Mouse (Mus musculus): Measurements from ENCODE around the gene Myh9. TPM values are rescaled to one million over a fixed set of nuclear protein-coding genes. Genes with fewer than 3 reads are reported as not detected.
"Not testable (repeated sequence)": the region's sequence is repeated elsewhere in the genome, so short reads cannot be mapped to it uniquely, and the experiment has no call there.

Myh9 gene
- polyA plus RNA-seq, 1 experiment from 2014 or later: 32.0 TPM

DNA sequence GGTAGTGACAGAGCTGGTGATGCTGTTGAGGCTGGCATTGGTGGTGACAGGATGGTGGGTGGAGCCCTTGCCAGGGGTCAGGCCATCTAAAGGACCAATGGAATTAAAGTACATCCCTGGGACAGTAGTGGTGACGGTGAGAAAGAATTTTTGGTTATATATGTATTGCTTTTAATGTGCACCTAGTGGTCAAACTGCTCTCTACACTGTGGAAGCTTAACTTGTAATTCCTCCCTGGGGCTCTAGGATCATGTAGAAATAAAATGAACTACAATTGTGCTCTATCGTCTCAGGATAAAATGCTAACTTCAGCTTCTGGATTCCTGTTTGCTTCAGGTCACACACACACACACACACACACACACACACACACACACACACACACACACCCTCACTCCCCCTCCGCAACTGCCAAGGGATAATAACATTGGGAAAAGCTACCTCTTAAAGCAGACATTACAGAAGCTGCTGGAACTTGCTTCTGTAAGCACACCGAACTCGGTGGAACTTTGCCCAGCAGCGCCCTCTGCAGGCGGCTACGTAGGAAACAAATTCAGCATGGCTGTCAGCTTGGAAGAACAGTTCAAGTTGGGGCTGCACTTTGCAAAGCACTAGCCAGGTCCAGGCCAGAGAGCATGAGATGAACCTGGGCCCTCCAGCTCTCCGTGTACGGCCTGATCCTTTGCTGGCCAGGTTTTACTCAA lies 117.6 kb downstream of the Myh9 start:
- 41% methylated on average over 2 of the region's 10 CpGs for WGBS
- H3K36me3 ChIP-seq; H3K9ac ChIP-seq; H3K27me3 ChIP-seq; H3K27ac ChIP-seq; H3K4me2 ChIP-seq (replicated peaks); H3K4me1 ChIP-seq; H3K4me3 ChIP-seq; ATAC-seq (ENCODE audit: low FRiP score); H3K9me3 ChIP-seq (replicated peaks): not testable (repeated sequence)

DNA sequence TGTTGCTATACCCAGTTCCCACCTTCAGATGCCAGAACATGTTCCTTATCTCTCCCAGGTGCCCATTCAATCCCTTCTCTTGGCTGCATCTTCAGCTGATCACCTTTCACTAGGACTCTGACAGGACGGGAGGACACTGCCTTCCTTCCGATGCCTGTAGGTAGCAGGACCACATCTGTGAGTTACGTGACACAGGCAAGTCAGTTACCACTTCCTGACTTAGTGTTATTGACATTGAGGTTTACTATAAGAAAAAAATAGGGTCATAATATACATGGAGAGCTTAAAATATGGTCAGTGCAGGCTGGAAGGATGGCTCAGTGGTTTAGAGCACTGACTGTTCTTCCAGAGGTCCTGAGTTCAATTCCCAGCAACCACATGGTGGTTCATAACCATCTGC lies 120.5 kb downstream of the Myh9 start:
- no CpG with 5 or more reads among the region's 3 CpGs for WGBS

DNA sequence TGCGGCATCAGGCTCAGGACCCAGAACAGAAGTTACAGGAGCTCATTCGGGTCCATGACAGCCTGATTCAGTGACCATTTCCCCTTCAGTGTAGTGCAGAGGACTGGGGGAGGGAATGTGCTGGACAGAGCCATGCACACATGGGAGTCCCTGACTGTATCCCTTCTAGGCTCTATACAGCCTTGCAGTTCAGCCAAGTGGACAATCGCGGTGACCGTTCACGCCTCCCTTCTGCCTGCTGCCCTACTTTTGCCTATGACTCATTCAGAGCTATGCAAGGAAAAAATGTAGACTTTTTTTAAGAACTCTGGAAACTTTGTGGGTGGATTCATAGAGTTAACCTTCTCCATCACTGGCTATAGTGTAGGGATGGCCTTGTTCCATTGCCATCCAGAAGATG lies 123.7 kb downstream of the Myh9 start:
- not testable (repeated sequence) for H3K27ac ChIP-seq; H3K4me1 ChIP-seq; H3K4me2 ChIP-seq (replicated peaks); H3K27me3 ChIP-seq; H3K36me3 ChIP-seq; H3K9ac ChIP-seq; ATAC-seq (ENCODE audit: low FRiP score); H3K9me3 ChIP-seq (replicated peaks); H3K4me3 ChIP-seq
- WGBS: 92% methylated on average over 4 of the region's 6 CpGs

More for the DNA sequence above, 120.5 kb downstream of the Myh9 start:
- not testable (repeated sequence) for H3K9me3 ChIP-seq (replicated peaks); H3K4me3 ChIP-seq; H3K4me2 ChIP-seq (replicated peaks); H3K36me3 ChIP-seq; ATAC-seq (ENCODE audit: low FRiP score); H3K27ac ChIP-seq; H3K27me3 ChIP-seq; H3K4me1 ChIP-seq; H3K9ac ChIP-seq

Other genes with a start within 250 kb of the Myh9 start
- 0.09 and 0.21 TPM in 2 replicates for gene Apol10b, start 246.1 kb downstream of the Myh9 start, polyA plus RNA-seq (2016; fragmentation: Nextera tagmentation; extraction: Ambion mirVana)
- gene Gm36245, start 242.9 kb downstream of the Myh9 start, polyA plus RNA-seq (2016; fragmentation: Nextera tagmentation; extraction: Ambion mirVana): not detected in 2 replicates
- gene Apol11b, start 198.9 kb downstream of the Myh9 start, polyA plus RNA-seq (2016; fragmentation: Nextera tagmentation; extraction: Ambion mirVana): not detected in 2 replicates
- not detected in 2 replicates for gene Apol7e, start 143.3 kb downstream of the Myh9 start, polyA plus RNA-seq (2016; fragmentation: Nextera tagmentation; extraction: Ambion mirVana)
- gene Apol9b, start 113.1 kb downstream of the Myh9 start, polyA plus RNA-seq (2016; fragmentation: Nextera tagmentation; extraction: Ambion mirVana): not detected in 2 replicates
- 0.22 and 0.47 TPM in 2 replicates for gene Apol8, start 85.2 kb downstream of the Myh9 start, polyA plus RNA-seq (2016; fragmentation: Nextera tagmentation; extraction: Ambion mirVana)
- gene Txn2, start 86.8 kb upstream of the Myh9 start, polyA plus RNA-seq (2016; fragmentation: Nextera tagmentation; extraction: Ambion mirVana): 191 and 206 TPM in 2 replicates
- 4.9 and 5.6 TPM in 2 replicates for gene Foxred2, start 114.5 kb upstream of the Myh9 start, polyA plus RNA-seq (2016; fragmentation: Nextera tagmentation; extraction: Ambion mirVana)
- gene Eif3d, start 128.6 kb upstream of the Myh9 start, polyA plus RNA-seq (2016; fragmentation: Nextera tagmentation; extraction: Ambion mirVana): 194 and 202 TPM in 2 replicates